Mouse (Mus musculus) G1E-ER4 (cell line): ENCODE measurements around the gene Zmiz2. TPM values are rescaled to one million over a fixed set of nuclear protein-coding genes. Genes with fewer than 3 reads are reported as not detected.

ENCODE experiments used
- GATA1 ChIP-seq: IDR thresholded peaks from one replicate; pipeline ENCODE4 v1.8.0; 2012; ENCODE audit warnings: low read length, inconsistent platforms
- polyA plus RNA-seq: library from polyadenylated mRNA; stranded (reverse); fragments of >175 nt; gene quantifications from 2 replicates; pipeline ENCODE4 v1.2.3, GENCODE M21; 2012

Gene Zmiz2
- 217 and 244 TPM in 2 replicates for polyA plus RNA-seq

DNA sequence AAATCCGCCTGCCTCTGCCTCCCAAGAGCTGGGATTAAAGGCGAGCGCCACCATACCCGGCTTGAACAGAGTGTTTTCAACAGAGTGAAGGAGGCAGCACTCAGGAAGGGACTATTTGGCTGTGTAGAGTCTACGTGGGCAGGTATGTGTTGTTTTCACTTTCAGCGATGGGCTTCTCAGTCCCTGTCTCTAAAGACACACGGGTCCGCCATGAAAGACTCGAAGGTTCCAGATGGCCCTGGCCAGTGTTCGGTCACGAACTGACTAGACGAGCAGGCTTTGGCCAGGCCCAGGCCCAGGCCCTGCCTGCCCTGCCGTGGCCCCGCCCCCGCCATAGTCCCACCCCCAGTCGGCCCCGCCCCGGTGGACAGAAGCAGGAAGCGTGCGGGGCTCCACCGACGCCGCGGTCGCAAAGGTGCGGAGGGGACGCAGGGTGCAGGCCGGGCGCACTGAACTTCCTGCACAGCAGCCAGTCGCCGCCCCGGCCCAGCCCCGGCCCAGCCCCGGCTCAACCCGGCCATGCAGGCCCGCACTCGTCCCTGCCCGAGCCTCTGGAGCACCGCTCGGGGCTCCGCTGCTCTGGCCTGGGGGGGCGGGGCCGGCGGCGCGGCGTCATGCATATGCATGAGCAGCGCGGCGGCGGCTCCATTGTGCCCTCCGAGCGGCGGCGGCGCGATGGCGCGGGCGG, at the start of gene Zmiz2:
Zmiz2 (plus strand) TSS at position 349 of the 688 bp plus-strand sequence.
- no peak for TF ChIP-seq GATA1

- no peak for TF ChIP-seq GATA1
These were observed 42.9 kb upstream of the Zmiz2 start for GRCm38 (mm10) chr11:6345956-6346355.

GRCm38 (mm10) chr11:6346966-6347365, 41.9 kb upstream of the Zmiz2 start:
- no peak for TF ChIP-seq GATA1

DNA sequence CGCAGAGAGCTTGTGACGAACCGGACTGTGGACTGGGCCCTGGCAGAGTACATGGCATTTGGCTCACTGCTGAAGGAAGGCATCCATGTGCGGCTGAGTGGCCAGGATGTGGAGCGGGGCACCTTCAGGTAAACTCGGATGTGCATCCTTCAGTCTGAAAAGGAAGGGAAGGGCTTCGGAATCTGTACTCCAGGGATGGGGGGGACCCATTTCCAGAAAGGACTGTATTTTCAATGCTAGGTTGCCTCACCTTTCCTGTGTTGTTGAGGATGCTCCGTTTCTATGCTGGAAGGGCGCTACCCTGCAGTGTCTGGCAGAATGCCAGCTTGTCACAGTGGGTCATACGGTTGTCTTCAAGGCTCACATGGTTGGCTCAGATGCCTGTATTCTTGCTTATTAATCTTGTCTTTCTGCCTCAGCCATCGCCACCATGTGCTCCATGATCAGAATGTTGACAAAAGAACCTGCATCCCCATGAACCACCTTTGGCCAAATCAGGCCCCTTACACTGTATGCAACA, 40.1 kb upstream of the Zmiz2 start:
- TF ChIP-seq GATA1: no peak

- TF ChIP-seq GATA1: no peak
These were observed 39.3 kb upstream of the Zmiz2 start for GRCm38 (mm10) chr11:6349586-6349985.

DNA sequence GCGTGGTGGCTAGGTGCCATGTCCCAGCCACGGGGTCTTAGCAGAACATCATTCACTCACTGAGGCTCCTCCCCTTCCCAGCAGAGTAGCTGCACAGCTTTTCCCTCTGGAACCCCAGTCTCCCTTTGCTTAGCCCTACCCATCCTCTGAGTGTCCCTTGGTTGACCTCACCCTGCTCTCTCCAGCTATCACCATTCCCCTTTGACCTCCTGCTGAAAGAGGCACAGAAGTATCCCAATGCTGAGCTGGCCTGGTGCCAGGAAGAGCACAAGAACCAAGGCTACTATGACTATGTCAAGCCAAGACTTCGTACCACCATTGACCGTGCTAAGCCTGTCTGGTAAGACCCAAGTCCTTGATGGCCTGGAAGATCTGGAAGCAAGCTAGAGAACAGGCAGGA, 33.8 kb upstream of the Zmiz2 start:
- TF ChIP-seq GATA1: no peak

DNA sequence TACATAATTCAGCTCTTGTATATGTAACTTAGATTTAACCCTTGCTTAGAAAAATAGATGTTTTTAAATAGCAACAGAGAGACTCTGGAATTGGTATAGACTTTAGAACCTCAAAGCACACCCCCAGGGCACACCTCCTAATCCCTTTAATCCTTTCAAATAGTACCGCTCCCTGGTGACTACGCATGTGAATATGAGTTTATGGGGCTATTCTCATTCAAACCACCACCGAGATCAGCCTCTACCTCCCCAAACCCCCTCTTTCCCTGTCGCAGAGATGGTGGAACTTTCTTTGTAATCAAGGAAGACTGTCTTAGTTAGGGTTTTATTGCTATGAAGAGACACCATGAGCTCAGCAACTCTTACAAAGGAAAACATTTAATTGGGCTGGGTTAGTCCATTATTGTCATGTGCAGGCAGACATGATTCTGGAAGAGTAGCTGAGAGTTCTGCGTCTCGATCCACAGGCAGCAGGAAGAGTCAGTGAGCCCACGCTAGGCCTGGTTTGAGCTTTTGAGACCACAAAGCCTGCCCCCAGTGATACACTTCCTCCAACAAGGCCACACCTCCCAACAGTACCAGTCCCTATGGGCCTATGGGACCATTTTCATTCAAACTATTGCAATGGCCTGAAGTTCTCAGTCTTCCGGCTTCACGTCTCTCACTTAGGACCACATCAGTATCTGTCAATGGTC, 24.1 kb upstream of the Zmiz2 start:
- no peak for TF ChIP-seq GATA1

GRCm38 (mm10) chr11:6365885-6366284, 23.0 kb upstream of the Zmiz2 start:
- no peak for TF ChIP-seq GATA1

- no peak for TF ChIP-seq GATA1
These were observed 22.4 kb upstream of the Zmiz2 start for GRCm38 (mm10) chr11:6366434-6366833.

DNA sequence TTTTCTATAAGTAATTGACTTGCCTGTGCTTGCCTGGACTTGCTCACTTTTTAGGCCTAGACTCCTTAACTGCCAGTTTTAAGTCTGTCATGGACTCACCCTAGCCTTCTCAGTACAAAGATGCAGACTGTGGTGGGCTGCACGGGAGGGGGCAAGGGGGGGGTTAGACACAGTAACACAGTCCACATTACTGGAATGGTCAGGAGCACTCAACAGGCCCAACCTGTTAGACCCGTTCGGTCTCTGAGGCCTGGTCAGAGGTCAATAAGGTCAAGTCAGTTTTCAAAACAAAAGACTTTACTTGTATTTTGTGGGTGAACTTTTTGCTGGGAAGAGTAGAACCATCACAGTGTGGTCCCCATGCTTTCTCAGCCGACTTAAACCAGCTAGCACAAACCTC, 21.7 kb upstream of the Zmiz2 start:
- TF ChIP-seq GATA1: no peak

DNA sequence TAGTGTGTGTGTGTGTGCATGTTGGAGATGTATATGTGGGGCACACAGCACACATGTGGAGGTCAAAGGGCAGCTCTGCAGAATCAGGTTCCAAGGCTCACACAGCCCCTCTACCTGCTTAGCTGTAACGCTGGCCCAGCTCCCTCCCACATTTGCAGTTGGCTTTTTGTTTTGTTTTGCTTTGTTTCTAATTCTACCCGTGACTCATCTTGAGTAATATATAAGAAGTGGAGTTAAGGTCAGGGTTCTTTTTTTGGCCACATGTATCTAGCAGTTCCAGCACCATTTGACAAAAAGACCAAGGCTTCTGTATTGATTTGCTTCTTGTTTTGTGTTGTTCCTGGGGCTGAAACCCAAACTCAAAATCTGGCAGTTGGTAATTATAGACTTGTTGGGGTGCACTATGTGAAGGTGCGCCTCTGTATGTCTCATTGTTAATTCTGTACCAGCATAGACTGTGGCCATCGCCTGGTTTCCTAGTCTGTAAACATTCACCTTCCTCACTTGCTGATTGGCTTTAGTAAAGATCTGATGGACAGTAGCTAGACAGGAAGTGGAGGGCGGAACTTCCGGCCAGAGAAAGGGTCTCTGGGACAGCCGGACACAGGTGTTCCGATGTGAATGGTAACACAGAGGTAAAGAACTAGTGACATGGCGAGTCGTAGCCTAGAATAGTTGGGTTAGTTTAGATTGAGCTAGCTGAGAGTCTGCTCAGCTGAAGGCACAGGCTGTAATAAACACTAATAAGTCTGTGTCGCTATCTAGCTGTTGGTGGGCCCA, 17.3 kb upstream of the Zmiz2 start:
- TF ChIP-seq GATA1: no peak

- no peak for TF ChIP-seq GATA1
These were observed 16.1 kb upstream of the Zmiz2 start for GRCm38 (mm10) chr11:6372784-6373183.

DNA sequence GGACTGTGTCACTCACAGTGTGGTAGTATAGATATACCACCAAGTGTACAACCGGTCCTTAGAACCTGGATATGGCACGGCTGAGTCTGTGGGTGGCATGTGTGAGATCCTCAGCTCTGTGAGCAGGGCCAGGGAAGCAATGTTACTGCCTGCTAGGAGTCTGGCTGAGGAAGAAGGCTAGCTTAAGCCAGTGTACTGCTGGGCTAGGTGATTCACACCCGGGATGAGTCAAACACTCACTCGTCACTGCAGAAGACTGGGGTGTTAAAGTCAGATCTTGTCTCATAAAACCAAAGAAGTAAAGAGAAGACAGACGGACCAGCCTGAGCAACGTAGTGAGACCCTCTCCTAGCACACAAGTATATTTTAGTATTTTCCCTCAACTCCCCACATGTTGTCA, 8.0 kb upstream of the Zmiz2 start:
- TF ChIP-seq GATA1: no peak

DNA sequence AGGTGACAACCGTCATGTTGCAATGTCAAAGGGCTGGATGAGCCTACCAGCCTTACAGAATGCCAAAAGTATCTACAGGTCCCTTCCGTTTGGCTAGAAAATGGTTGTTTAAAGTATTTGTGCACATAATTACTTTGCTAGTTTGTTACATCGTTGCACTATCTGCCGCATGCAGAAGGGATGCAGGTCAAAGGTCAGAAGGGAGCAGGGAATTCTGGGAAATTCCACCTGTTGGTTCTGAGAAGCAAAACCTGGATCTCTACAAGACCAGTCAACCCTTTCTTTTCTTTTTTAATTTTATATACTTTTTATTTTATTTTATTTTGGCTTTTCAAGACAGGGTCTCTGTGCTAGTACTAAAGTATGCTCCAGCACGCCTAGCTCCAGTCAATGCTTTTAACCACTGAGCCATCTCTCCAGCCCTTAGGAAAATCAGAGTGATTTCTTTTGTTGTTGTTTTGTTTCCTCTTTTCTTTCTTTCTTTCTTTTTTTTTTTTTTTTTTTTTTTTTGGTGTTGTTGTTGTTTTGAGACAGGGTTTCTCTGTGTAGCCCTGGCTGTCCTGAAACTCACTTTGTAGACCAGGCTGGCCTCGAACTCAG, 648 bp upstream of the Zmiz2 start:
- no peak for TF ChIP-seq GATA1

DNA sequence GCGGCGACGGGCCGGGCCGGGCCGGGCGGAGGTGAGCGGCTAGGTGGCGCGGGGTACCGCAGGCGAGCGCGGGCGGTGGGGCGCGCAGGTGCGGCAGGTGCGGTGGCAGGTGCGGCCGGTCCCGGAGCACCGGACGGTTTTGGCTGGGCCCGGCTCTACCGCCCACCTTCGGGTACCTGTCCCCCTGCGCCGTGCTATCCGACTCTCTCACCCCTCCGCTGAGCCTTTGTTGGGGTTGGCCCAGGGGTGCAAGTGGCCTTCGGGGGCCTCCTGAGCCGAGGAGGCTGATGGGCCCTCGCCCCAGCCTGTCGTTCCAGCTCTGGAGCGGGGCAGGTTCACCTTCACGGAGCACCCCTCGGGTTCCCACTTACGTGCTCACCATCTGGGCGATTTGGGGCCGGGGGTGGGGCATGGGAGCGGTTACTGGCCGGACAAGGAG, 628 bp downstream of the Zmiz2 start:
- no peak for TF ChIP-seq GATA1
